Mouse (Mus musculus) liver (tissue): ENCODE data around the gene Rinl.

Source experiments
- DNase-seq: peaks from one replicate; pipeline ENCODE4 v3.0.0-alpha.2; 2020; ENCODE audit warnings: mixed read lengths

The Rinl gene

DNA sequence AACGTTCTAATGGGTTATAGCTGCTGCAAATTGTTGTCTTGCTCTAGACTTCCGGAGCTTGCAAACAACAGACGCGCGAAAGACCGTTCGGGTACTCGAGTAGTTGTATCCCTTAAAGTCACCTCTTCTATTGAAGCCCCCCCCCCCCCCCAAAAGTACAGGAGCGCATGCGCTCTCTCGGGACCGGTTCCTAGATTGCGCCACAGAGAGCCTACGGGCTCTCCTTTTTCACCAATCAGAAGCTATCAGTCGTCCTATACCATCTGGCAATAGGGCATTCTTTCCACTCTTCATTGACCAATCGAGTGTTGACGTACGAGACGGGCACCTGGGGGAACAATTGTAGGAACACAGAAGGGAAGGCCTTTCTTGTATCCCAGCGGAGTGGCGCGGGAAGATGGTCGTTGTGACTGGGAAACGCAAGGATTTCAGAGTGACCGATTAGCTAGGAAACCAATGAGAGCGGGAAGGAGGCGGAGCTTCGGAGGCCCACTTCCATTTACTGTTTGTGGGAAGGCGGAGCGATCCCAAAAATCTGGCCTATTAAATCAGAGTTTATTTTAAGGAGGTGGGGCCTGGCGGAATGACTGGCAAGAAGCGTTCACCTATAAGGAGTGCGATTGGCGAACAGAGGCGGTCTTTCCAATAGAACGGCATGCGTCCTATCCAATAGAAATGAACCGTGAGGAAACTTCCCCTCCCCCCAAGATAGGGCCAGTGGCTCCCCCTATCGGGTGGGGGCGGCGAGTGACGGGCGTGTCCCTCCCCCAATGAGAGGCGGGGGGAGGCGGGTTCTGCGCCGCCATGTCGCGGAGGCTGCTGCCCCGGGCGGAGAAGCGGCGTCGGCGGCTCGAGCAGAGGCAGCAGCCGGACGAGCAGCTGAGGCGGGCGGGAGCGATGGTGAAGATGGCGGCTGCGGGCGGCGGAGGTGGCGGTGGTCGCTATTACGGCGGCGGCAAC lies 21.6 kb downstream of the Rinl start:
- peak; percentile 98 for DNase-seq

- peak; percentile 97 for DNase-seq
These were observed 22.5 kb downstream of the Rinl start for GRCm38 (mm10) chr7:28811228-28811627.

- no peak for DNase-seq
These were observed 23.0 kb downstream of the Rinl start for GRCm38 (mm10) chr7:28811640-28812275.

- no peak for DNase-seq
These were observed 23.7 kb downstream of the Rinl start for GRCm38 (mm10) chr7:28812436-28812835.

DNA sequence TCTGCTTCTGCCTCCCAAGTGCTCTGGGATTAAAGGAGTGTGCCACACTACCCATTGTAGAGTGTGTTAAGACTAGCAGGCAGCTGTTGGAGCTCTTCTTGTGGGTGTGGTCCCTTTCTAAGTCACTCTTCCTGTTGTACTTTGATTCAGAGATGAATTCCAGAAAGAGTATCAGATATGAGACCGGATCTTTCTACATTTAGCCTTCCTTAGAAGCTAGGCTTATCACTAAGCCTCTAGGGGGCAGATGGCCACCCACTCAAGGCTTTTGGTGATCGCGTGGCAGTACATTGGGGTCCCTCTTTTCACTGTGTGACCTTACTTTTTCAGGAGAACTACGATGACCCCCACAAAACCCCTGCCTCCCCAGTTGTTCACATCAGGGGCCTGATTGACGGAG lies 24.2 kb downstream of the Rinl start:
- DNase-seq, result no peak

- DNase-seq, result no peak
These were observed 25.7 kb downstream of the Rinl start for GRCm38 (mm10) chr7:28814306-28815034.

GRCm38 (mm10) chr7:28815230-28815629 lies 26.5 kb downstream of the Rinl start:
- DNase-seq, result no peak

DNA sequence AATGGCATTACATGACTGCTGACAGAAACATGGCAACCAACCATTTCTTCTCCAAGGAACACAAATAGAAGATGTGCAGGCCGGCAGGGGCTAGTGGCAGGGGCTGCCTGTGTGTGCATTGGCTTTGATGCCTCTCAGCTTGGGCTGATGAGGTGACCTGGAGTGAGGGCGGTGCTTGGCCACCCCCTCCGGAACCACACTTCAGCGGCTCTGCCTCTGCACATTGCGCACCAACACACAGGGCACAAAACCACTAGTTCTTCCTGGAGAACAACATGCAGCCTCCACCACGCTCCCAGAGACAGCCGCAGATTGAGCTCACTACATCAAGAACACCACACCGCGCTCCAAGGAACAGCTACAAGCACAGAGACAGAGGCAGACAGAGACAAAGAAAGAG lies 27.4 kb downstream of the Rinl start:
- DNase-seq, result no peak

DNA sequence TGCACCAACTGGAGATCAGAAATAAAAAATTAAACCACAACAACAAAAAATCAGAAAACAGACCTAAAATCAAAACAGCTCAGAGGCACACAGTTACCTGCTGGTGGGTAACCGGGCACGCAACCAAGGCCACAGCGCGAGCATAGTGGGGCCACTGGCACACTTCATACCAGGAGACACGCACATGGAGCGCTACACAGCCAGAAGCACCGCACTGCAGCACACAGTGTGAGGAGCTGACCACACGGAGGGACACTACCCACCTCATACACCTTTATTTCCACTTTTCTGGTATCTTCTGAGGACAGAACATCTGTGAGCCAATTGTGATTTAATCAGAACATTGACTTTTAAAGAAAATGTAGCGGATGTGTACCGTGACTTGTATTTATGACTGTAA lies 28.2 kb downstream of the Rinl start:
- no peak for DNase-seq

DNA sequence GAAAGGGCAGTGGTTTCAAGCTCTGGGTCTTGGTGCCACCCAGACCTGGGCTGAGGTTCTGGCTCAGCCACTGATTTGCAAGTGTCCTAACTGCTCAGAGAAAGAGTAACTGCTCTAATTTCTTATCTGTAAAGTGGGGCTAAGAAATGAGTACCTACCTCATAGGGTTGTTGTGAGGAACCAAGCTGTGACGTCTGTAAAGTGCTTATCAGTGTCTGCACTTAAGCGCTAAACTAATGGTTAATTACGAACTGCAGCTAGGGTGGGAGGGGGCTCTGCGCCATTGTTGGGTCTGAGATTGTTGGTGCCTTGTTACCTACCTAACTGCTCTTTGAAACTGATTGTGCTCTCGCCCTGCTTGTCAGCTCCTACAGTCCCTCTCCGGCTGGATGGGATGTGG lies 28.8 kb downstream of the Rinl start:
- no peak for DNase-seq

GRCm38 (mm10) chr7:28817957-28818356 lies 29.2 kb downstream of the Rinl start:
- DNase-seq, result no peak

DNA sequence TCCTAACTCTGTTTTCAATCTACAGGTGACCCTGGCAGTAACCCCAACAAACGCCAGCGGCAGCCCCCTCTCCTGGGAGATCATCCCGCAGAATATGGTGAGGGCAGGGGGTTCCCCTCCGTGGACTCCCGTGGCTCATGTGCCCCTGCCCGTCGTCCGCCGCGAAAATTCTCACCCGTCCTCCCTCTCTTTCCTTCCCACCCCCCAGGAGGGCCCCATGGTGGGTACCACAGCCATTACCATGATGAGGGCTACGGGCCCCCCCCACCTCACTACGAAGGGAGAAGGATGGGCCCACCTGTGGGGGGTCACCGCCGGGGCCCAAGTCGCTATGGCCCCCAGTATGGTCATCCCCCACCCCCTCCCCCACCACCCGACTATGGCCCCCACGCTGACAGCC lies 29.7 kb downstream of the Rinl start:
- no peak for DNase-seq

DNA sequence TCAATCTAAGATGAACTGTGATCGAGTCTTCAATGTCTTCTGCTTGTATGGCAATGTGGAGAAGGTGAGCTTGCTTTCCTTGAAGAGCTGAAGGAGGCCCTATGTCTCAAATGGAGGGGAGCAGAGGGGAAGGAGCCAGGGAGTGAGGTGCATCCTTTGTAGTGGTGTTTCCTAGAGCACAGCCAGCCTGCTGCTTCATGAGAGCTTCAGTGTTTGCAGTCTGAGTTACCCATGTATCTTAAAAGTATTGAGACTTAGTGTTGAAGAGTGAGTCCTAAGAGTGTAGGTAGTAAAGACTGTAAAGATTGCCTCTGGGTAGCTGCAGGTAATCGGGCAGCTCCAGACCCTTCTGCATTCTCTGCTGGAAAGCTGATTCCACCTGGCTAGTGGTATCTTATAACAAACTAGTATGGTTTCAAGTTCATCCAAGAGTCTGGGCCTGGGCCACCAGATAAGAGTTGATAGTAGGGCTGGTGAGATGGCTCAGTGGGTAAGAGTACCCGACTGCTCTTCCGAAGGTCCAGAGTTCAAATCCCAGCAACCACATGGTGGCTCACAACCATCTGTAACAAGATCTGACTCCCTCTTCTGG lies 30.2 kb downstream of the Rinl start:
- no peak for DNase-seq

DNA sequence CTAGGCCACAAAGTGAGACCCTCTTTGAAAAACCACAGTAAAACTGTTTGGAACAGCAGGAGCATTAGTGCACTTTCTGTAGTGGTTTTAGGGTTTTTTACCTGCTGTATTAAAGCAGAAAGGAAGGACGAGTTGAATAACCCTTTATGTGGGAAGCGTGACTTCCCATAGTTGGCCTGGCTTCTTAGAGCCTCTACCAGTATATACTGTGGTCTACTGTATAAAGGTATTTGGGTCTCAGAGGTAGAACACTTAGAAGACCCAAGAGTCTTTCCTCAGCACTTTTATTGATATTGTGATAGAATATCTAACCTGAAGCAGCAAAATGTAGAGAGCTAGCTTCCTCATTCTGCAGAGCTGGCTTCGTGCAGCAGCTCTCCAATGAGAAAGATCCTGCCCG lies 30.8 kb downstream of the Rinl start:
- no peak for DNase-seq

GRCm38 (mm10) chr7:28820358-28821260 lies 31.8 kb downstream of the Rinl start:
- DNase-seq, result no peak

DNA sequence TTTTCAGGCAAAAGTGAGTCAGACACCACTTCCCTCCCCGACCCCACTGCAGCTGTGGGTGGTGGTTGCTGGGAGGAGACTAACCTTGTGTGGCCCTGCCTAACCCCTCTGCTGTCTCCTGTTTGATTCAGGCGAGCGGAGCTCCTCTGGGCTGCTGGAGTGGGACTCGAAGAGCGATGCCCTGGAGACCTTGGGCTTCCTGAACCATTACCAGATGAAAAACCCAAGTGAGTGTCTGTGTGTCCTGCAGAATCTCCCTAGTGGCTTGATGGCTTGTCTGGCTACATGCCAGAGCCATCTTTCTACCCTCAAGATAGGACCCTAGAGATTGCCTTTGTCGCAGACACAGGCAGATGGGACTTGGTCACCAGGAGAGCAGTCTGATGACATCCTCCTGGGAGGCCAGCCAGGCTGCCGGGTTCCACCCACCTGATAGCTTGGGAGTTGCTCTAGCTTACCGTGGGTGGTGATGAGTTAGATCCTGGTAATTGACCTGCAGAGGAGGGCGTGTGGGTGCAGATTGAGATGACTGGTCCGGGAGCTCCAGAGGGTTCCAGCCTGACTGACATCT lies 32.6 kb downstream of the Rinl start:
- no peak for DNase-seq

GRCm38 (mm10) chr7:28822556-28822955 lies 33.8 kb downstream of the Rinl start:
- DNase-seq, result no peak

- no peak for DNase-seq
These were observed 34.5 kb downstream of the Rinl start for GRCm38 (mm10) chr7:28822993-28823903.

GRCm38 (mm10) chr7:28823932-28824331 lies 35.2 kb downstream of the Rinl start:
- DNase-seq, result no peak

GRCm38 (mm10) chr7:28824941-28825685 lies 36.3 kb downstream of the Rinl start, which contains the start of gene Ech1:
Ech1 (plus strand) TSS chr7:28825217.
- DNase-seq, result peak; percentile 93
